Mouse (Mus musculus): ENCODE measurements at regions not wholly inside any gene's neighbourhood (a gene's known extent, or its start where the extent isn't known, plus 50 kb on each side); places are given as distances from the start of the nearest gene placed in this dataset.

- Histone ChIP-seq H3K4me3 (replicated peaks; ENCODE audit: insufficient read depth, low read depth, low read length) (peak overlapping the region; percentile 3), H3K4me1 (ENCODE audit: control insufficient read depth, insufficient read depth, low read length) (peaks cover 28% of the 10 kb centered on the region), H3K27ac (ENCODE audit: insufficient read depth, low read length) (no peak overlapping the region), H3K27me3 (ENCODE audit: control insufficient read depth, insufficient read depth, low read length) (no peaks in the 10 kb centered on the region)
- 10% methylated on average over 15 of the region's 15 CpGs for WGBS
- DNase-seq: peak; percentile 62
- TF ChIP-seq CTCF (IDR thresholded peaks at IDR 0.05; ENCODE audit: borderline replicate concordance, insufficient read depth, low read depth, low read length) (no peak), POLR2A (IDR thresholded peaks at IDR 0.05; ENCODE audit: borderline replicate concordance, insufficient read depth, low read length) (no peak)
Measured at GRCm38 (mm10) chr11:84760622-84761196, 58.6 kb downstream of the Mrm1 start.

GRCm38 (mm10) chr11:84759478-84759986 lies 59.8 kb downstream of the Mrm1 start:
- no peak overlapping the region for H3K27ac ChIP-seq (ENCODE audit: insufficient read depth, low read length)
- peak; percentile 93 to 94 for DNase-seq
- H3K27me3 ChIP-seq (ENCODE audit: control insufficient read depth, insufficient read depth, low read length): no peaks in the 10 kb centered on the region
- TF ChIP-seq CTCF (IDR thresholded peaks at IDR 0.05; ENCODE audit: borderline replicate concordance, insufficient read depth, low read depth, low read length): no peak
- TF ChIP-seq POLR2A (IDR thresholded peaks at IDR 0.05; ENCODE audit: borderline replicate concordance, insufficient read depth, low read length): no peak
- H3K4me1 ChIP-seq (ENCODE audit: control insufficient read depth, insufficient read depth, low read length): peaks cover 23% of the 10 kb centered on the region
- 18% methylated on average over 5 of the region's 5 CpGs for WGBS
- H3K4me3 ChIP-seq (replicated peaks; ENCODE audit: insufficient read depth, low read depth, low read length): no peak overlapping the region

DNA sequence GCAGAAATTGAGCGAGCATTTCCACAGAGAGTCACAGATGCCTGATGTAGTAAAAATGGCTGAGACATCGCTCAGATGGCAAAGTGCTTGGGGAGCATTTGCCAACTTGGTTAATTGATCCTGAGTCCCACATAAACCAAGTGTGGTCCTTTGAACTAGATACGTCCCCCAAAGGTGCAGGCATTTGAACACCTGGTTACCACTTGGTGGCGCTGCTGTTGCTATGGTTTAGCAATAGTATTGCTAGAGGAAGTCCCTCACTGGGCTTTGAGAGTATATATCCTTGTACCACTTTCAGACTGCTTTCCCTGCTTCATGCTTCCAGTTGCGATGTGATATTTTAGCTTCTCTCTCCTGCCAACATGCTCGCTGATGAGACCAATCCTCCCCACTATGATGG lies 67.3 kb downstream of the Mrm1 start:
- Histone ChIP-seq H3K27me3 (ENCODE audit: control insufficient read depth, insufficient read depth, low read length) (no peaks in the 10 kb centered on the region), H3K27ac (ENCODE audit: insufficient read depth, low read length) (no peak overlapping the region), H3K4me3 (replicated peaks; ENCODE audit: insufficient read depth, low read depth, low read length) (no peak overlapping the region), H3K4me1 (ENCODE audit: control insufficient read depth, insufficient read depth, low read length) (no peaks in the 10 kb centered on the region)
- TF ChIP-seq POLR2A (IDR thresholded peaks at IDR 0.05; ENCODE audit: borderline replicate concordance, insufficient read depth, low read length) (no peak), CTCF (IDR thresholded peaks at IDR 0.05; ENCODE audit: borderline replicate concordance, insufficient read depth, low read depth, low read length) (0 out of 2 replicates have a peak, but pooled peaks have one; percentile 13)
- 68% methylated on average over 6 of the region's 6 CpGs for WGBS
- no peak for DNase-seq

- no peak for DNase-seq
- WGBS: 54% methylated on average over 12 of the region's 12 CpGs
- H3K27me3 ChIP-seq (ENCODE audit: control insufficient read depth, insufficient read depth, low read length): no peaks in the 10 kb centered on the region
- TF ChIP-seq CTCF (IDR thresholded peaks at IDR 0.05; ENCODE audit: borderline replicate concordance, insufficient read depth, low read depth, low read length) (no peak), POLR2A (IDR thresholded peaks at IDR 0.05; ENCODE audit: borderline replicate concordance, insufficient read depth, low read length) (no peak)
- no peak overlapping the region for H3K4me3 ChIP-seq (replicated peaks; ENCODE audit: insufficient read depth, low read depth, low read length)
- no peaks in the 10 kb centered on the region for H3K4me1 ChIP-seq (ENCODE audit: control insufficient read depth, insufficient read depth, low read length)
- no peak overlapping the region for H3K27ac ChIP-seq (ENCODE audit: insufficient read depth, low read length)
Measured at GRCm38 (mm10) chr11:84749490-84750349, 69.6 kb downstream of the Mrm1 start.

- Histone ChIP-seq H3K4me3 (replicated peaks; ENCODE audit: insufficient read depth, low read depth, low read length) (no peak overlapping the region), H3K4me1 (ENCODE audit: control insufficient read depth, insufficient read depth, low read length) (no peaks in the 10 kb centered on the region), H3K27me3 (ENCODE audit: control insufficient read depth, insufficient read depth, low read length) (no peaks in the 10 kb centered on the region), H3K27ac (ENCODE audit: insufficient read depth, low read length) (no peak overlapping the region)
- DNase-seq: peak; percentile 54 to 59
- no peak for TF ChIP-seq POLR2A (IDR thresholded peaks at IDR 0.05; ENCODE audit: borderline replicate concordance, insufficient read depth, low read length)
- no peak for TF ChIP-seq CTCF (IDR thresholded peaks at IDR 0.05; ENCODE audit: borderline replicate concordance, insufficient read depth, low read depth, low read length)
- 9% methylated on average over 17 of the region's 17 CpGs for WGBS
Measured at GRCm38 (mm10) chr11:84738769-84739589, 80.3 kb downstream of the Mrm1 start.

GRCm38 (mm10) chr11:84738128-84738527 lies 81.2 kb downstream of the Mrm1 start:
- no peak for TF ChIP-seq POLR2A (IDR thresholded peaks at IDR 0.05; ENCODE audit: borderline replicate concordance, insufficient read depth, low read length)
- no peak for TF ChIP-seq CTCF (IDR thresholded peaks at IDR 0.05; ENCODE audit: borderline replicate concordance, insufficient read depth, low read depth, low read length)
- Histone ChIP-seq H3K4me1 (ENCODE audit: control insufficient read depth, insufficient read depth, low read length) (no peaks in the 10 kb centered on the region), H3K27me3 (ENCODE audit: control insufficient read depth, insufficient read depth, low read length) (no peaks in the 10 kb centered on the region), H3K4me3 (replicated peaks; ENCODE audit: insufficient read depth, low read depth, low read length) (no peak overlapping the region), H3K27ac (ENCODE audit: insufficient read depth, low read length) (no peak overlapping the region)
- WGBS: 69% methylated on average over 3 of the region's 3 CpGs
- no peak for DNase-seq

GRCm38 (mm10) chr11:84731890-84732289 lies 87.4 kb downstream of the Mrm1 start:
- no peak for TF ChIP-seq CTCF (IDR thresholded peaks at IDR 0.05; ENCODE audit: borderline replicate concordance, insufficient read depth, low read depth, low read length)
- TF ChIP-seq POLR2A (IDR thresholded peaks at IDR 0.05; ENCODE audit: borderline replicate concordance, insufficient read depth, low read length): no peak
- 65% methylated on average over 6 of the region's 6 CpGs for WGBS
- no peak overlapping the region for H3K4me3 ChIP-seq (replicated peaks; ENCODE audit: insufficient read depth, low read depth, low read length)
- DNase-seq: no peak
- H3K27ac ChIP-seq (ENCODE audit: insufficient read depth, low read length): no peak overlapping the region
- no peaks in the 10 kb centered on the region for H3K4me1 ChIP-seq (ENCODE audit: control insufficient read depth, insufficient read depth, low read length)
- no peaks in the 10 kb centered on the region for H3K27me3 ChIP-seq (ENCODE audit: control insufficient read depth, insufficient read depth, low read length)
